Mouse (Mus musculus) intestine, embryonic 14.5 days (tissue): ENCODE measurements around the gene Anxa9. TPM values are rescaled to one million over a fixed set of nuclear protein-coding genes. Genes with fewer than 3 reads are reported as not detected.

Experiments
- ATAC-seq: fragments of 200-750 bp; cut with Nextera tagmentation; replicated peaks from 2 replicates; pipeline ENCODE4 v1.8.0; 2017; ENCODE audit warnings: low read depth, moderate number of reproducible peaks, moderate TSS enrichment, moderate library complexity; ENCODE audit not compliant: low FRiP score, low TSS enrichment
- DNase-seq: peaks from one replicate; pipeline ENCODE4 v3.0.0-alpha.2; 2018; ENCODE audit warnings: low spot score
- H3K27ac ChIP-seq: fragments of 300-500 bp; sonication (generic); 2 replicates; pipeline ENCODE4 v1.5.1; 2014; ENCODE audit warnings: low read depth, mild to moderate bottlenecking, control low read depth
- H3K27me3 ChIP-seq: fragments of 300-500 bp; sonication (generic); replicated peaks from 2 replicates; pipeline ENCODE4 v1.6.1; 2014; ENCODE audit warnings: low read length, control low read depth; ENCODE audit not compliant: control insufficient read depth, insufficient read depth
- H3K36me3 ChIP-seq: fragments of 300-500 bp; sonication (generic); 2 replicates; pipeline ENCODE4 v1.6.1; 2014; ENCODE audit warnings: low read length, control low read depth; ENCODE audit not compliant: control insufficient read depth, insufficient read depth
- H3K4me1 ChIP-seq: fragments of 300-500 bp; sonication (generic); replicated peaks from 2 replicates; pipeline ENCODE4 v1.6.1; 2014; ENCODE audit warnings: low read length, control low read depth, mixed read lengths; ENCODE audit not compliant: control insufficient read depth, insufficient read depth
- H3K4me2 ChIP-seq: fragments of 300-500 bp; sonication (generic); 2 replicates; pipeline ENCODE4 v1.6.1; 2014; ENCODE audit warnings: low read length
- H3K4me3 ChIP-seq: fragments of 300-500 bp; sonication (generic); 2 replicates; pipeline ENCODE4 v1.5.1; 2014; ENCODE audit warnings: low read depth, low read length, control low read depth, mixed read lengths
- H3K9ac ChIP-seq: fragments of 300-500 bp; sonication (generic); 2 replicates; pipeline ENCODE4 v1.6.1; 2014; ENCODE audit warnings: mild to moderate bottlenecking, low read length
- H3K9me3 ChIP-seq: fragments of 300-500 bp; sonication (generic); 2 replicates; pipeline ENCODE4 v1.6.1; 2016; ENCODE audit warnings: low read length, control low read depth; ENCODE audit not compliant: control insufficient read depth
- WGBS: fragments of 180-500 bp; shearing (Covaris S2); extraction: QIAGEN DNeasy Blood & Tissue Kit; methylation state at CpG from one replicate; pipeline ENCODE4 v1.1.7; 2014; 5-methylcytosine and 5-hydroxymethylcytosine counted together
- polyA plus RNA-seq: library from polyadenylated mRNA; unstranded; fragments of >200 nt; fragmentation: Nextera tagmentation; extraction: Ambion mirVana; gene quantifications from 2 replicates; pipeline ENCODE4 v1.2.1, GENCODE M21; 2014

Gene Anxa9
- polyA plus RNA-seq, 1 experiment from 2014 or later, result 1.6 TPM

GRCm38 (mm10) chr3:95273471-95273870 is 33.5 kb downstream of the Anxa9 start:
- DNase-seq, result no peak

GRCm38 (mm10) chr3:95270766-95271364 is 36.1 kb downstream of the Anxa9 start:
- 80% methylated on average over 12 of the region's 12 CpGs for WGBS

More at GRCm38 (mm10) chr3:95273471-95273870, 33.5 kb downstream of the Anxa9 start:
- ATAC-seq, result no peak
- Histone ChIP-seq H3K36me3 (peaks cover 14% of the 10 kb centered on the region), H3K4me3 (no peak overlapping the region), H3K4me2 (no peak overlapping the region), H3K9ac (no peak overlapping the region), H3K9me3 (no peaks in the 10 kb centered on the region), H3K4me1 (no peaks in the 10 kb centered on the region; the same call in 1 of the 2 replicates), H3K27ac (no peak overlapping the region), H3K27me3 (no peaks in the 10 kb centered on the region)
- WGBS, result 89% methylated on average over 5 of the region's 5 CpGs

GRCm38 (mm10) chr3:95269789-95270188 is 37.2 kb downstream of the Anxa9 start:
- H3K27me3 ChIP-seq, result no peaks in the 10 kb centered on the region
- H3K9me3 ChIP-seq, result no peaks in the 10 kb centered on the region
- ATAC-seq (no peak), DNase-seq (no peak)
- no peak overlapping the region for H3K4me3 ChIP-seq
- peaks cover 44% of the 10 kb centered on the region for H3K36me3 ChIP-seq
- no peaks in the 10 kb centered on the region; the same call in 1 of the 2 replicates for H3K4me1 ChIP-seq
- no peak overlapping the region for H3K9ac ChIP-seq
- WGBS, result 96% methylated on average over 5 of the region's 5 CpGs
- H3K27ac ChIP-seq, result no peak overlapping the region
- no peak overlapping the region for H3K4me2 ChIP-seq

More at GRCm38 (mm10) chr3:95270766-95271364, 36.1 kb downstream of the Anxa9 start:
- Histone ChIP-seq H3K4me1 (no peaks in the 10 kb centered on the region; the same call in 1 of the 2 replicates), H3K36me3 (peaks cover 37% of the 10 kb centered on the region), H3K4me2 (no peak overlapping the region), H3K27me3 (no peaks in the 10 kb centered on the region), H3K4me3 (no peak overlapping the region), H3K9ac (no peak overlapping the region), H3K27ac (no peak overlapping the region), H3K9me3 (no peaks in the 10 kb centered on the region)
- DNase-seq (no peak), ATAC-seq (no peak)

- Histone ChIP-seq H3K27ac (no peak overlapping the region), H3K4me3 (no peak overlapping the region), H3K9ac (no peak overlapping the region), H3K27me3 (no peaks in the 10 kb centered on the region), H3K9me3 (no peaks in the 10 kb centered on the region), H3K4me1 (no peaks in the 10 kb centered on the region), H3K36me3 (peaks cover 53% of the 10 kb centered on the region), H3K4me2 (no peak overlapping the region)
- DNase-seq, result no peak
- ATAC-seq, result no peak
These were observed 39.1 kb downstream of the Anxa9 start for GRCm38 (mm10) chr3:95267855-95268254.

- Histone ChIP-seq H3K4me2 (no peak overlapping the region), H3K4me1 (no peaks in the 10 kb centered on the region), H3K9ac (no peak overlapping the region), H3K27ac (no peak overlapping the region), H3K36me3 (peaks cover 63% of the 10 kb centered on the region), H3K9me3 (no peaks in the 10 kb centered on the region), H3K27me3 (no peaks in the 10 kb centered on the region), H3K4me3 (no peak overlapping the region)
- WGBS, result 93% methylated on average over 3 of the region's 3 CpGs
- DNase-seq, result no peak
- ATAC-seq, result no peak
These were observed 40.9 kb downstream of the Anxa9 start for GRCm38 (mm10) chr3:95266052-95266451.

- 81% methylated on average over 1 of the region's 1 CpGs for WGBS
- peaks cover 70% of the 10 kb centered on the region for H3K36me3 ChIP-seq
- no peak for DNase-seq
These were observed 42.3 kb downstream of the Anxa9 start for GRCm38 (mm10) chr3:95264724-95265123.

GRCm38 (mm10) chr3:95263089-95263739 is 43.8 kb downstream of the Anxa9 start:
- peak; percentile 72 for ATAC-seq
- DNase-seq, result peak; percentile 79
- Histone ChIP-seq H3K27me3 (no peaks in the 10 kb centered on the region), H3K27ac (no peak overlapping the region), H3K36me3 (peaks cover 71% of the 10 kb centered on the region), H3K4me2 (no peak overlapping the region), H3K4me3 (no peak overlapping the region), H3K9ac (no peak overlapping the region), H3K9me3 (no peaks in the 10 kb centered on the region), H3K4me1 (no peaks in the 10 kb centered on the region)
- 48% methylated on average over 11 of the region's 11 CpGs for WGBS

More at GRCm38 (mm10) chr3:95264724-95265123, 42.3 kb downstream of the Anxa9 start:
- no peaks in the 10 kb centered on the region for H3K4me1 ChIP-seq
- H3K27me3 ChIP-seq, result no peaks in the 10 kb centered on the region
- H3K27ac ChIP-seq, result no peak overlapping the region
- H3K9ac ChIP-seq, result no peak overlapping the region
- ATAC-seq, result no peak
- H3K9me3 ChIP-seq, result no peaks in the 10 kb centered on the region
- no peak overlapping the region for H3K4me2 ChIP-seq
- no peak overlapping the region for H3K4me3 ChIP-seq

GRCm38 (mm10) chr3:95261975-95262374 is 45.0 kb downstream of the Anxa9 start:
- H3K27me3 ChIP-seq, result no peaks in the 10 kb centered on the region
- H3K9ac ChIP-seq, result no peak overlapping the region
- H3K27ac ChIP-seq, result no peak overlapping the region
- no peak overlapping the region for H3K4me2 ChIP-seq
- H3K36me3 ChIP-seq, result peaks cover 72% of the 10 kb centered on the region
- WGBS, result 91% methylated on average over 4 of the region's 4 CpGs
- DNase-seq, result no peak
- H3K4me1 ChIP-seq, result no peaks in the 10 kb centered on the region
- H3K9me3 ChIP-seq, result no peaks in the 10 kb centered on the region
- no peak for ATAC-seq
- H3K4me3 ChIP-seq, result no peak overlapping the region

GRCm38 (mm10) chr3:95256931-95257330 is 50.0 kb downstream of the Anxa9 start:
- no peak overlapping the region for H3K4me3 ChIP-seq
- ATAC-seq (no peak), DNase-seq (no peak)
- no peak overlapping the region for H3K27ac ChIP-seq
- H3K9me3 ChIP-seq, result no peaks in the 10 kb centered on the region
- no peak overlapping the region for H3K9ac ChIP-seq
- no peak overlapping the region for H3K4me2 ChIP-seq
- H3K4me1 ChIP-seq, result no peaks in the 10 kb centered on the region
- WGBS, result 84% methylated on average over 5 of the region's 5 CpGs
- no peaks in the 10 kb centered on the region for H3K27me3 ChIP-seq
- peaks cover 79% of the 10 kb centered on the region for H3K36me3 ChIP-seq
